Mouse (Mus musculus): ENCODE results near the gene Klhl42. TPM values are rescaled to one million over a fixed set of nuclear protein-coding genes. Genes with fewer than 3 reads are reported as not detected.

The Klhl42 gene
- polyA plus RNA-seq, 1 experiment from 2014 or later = 9.0 TPM

DNA sequence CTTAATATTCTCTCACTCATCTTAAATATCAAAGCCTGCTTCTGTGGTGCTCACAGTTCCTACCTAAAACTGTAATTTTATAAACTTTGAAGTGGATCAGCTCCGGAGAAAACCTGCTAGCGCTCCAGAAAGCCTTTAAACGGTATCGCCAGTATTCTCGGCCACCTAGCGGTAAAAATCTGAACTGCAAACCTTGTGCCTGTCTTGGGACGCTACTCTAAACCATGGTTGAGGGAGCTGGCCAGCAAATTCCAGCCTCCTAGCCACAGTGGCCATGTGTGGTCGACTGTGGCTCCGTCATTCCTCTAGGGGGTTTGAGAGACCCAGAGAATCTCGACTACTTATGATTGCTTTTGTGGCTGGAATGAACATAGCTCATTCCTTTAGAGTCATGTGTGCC, 25.4 kb downstream of the Klhl42 start:
- ATAC-seq (ENCODE audit: low FRiP score) (peak; percentile 65; the same call in 1 of the 2 replicates), DNase-seq (ENCODE audit: low spot score) (peak; percentile 93)
- Histone ChIP-seq H3K4me2 (replicated peaks; ENCODE audit: low read depth, low read length) (no peak overlapping the region), H3K27me3 (ENCODE audit: control insufficient read depth, insufficient read depth, low read length) (no peaks in the 10 kb centered on the region), H3K4me1 (replicated peaks; ENCODE audit: control insufficient read depth, insufficient read depth, low read length) (no peaks in the 10 kb centered on the region), H3K27ac (ENCODE audit: low read depth, low read length) (no peak overlapping the region), H3K36me3 (ENCODE audit: control insufficient read depth, insufficient read depth, low read length) (no peaks in the 10 kb centered on the region), H3K9ac (ENCODE audit: low read depth, low read length) (no peak overlapping the region), H3K9me3 (ENCODE audit: control insufficient read depth, low read length) (no peaks in the 10 kb centered on the region), H3K4me3 (ENCODE audit: low read depth, low read length) (no peak overlapping the region)
- 9% methylated on average over 10 of the region's 10 CpGs for WGBS

DNA sequence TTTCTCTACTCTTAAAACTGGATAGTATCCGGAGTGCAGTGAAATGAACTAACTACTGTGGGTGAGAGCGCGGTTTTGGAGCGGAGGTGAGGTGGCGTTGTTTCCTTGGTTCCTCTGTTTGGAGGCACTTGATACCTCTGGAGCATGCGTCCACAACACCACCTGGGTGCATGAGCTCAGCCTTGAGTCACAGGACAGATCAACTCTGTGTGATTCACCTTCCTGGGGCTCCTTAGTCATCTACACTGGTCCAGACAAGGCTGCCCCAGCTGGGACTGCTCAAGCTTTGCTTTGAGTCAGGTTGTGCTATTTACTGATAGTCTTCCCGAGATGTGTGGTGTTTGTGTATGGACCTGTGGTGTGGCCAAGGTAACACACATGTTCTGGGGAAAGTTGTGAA, 26.6 kb downstream of the Klhl42 start:
- H3K4me1 ChIP-seq (replicated peaks; ENCODE audit: control insufficient read depth, insufficient read depth, low read length) = no peaks in the 10 kb centered on the region
- H3K4me2 ChIP-seq (replicated peaks; ENCODE audit: low read depth, low read length) = no peak overlapping the region
- H3K27ac ChIP-seq (ENCODE audit: low read depth, low read length) = no peak overlapping the region
- H3K27me3 ChIP-seq (ENCODE audit: control insufficient read depth, insufficient read depth, low read length) = no peaks in the 10 kb centered on the region
- no peak overlapping the region for H3K9ac ChIP-seq (ENCODE audit: low read depth, low read length)
- 92% methylated on average over 7 of the region's 7 CpGs for WGBS
- H3K4me3 ChIP-seq (ENCODE audit: low read depth, low read length) = no peak overlapping the region
- ATAC-seq (ENCODE audit: low FRiP score) (no peak), DNase-seq (ENCODE audit: low spot score) (no peak)
- no peaks in the 10 kb centered on the region for H3K9me3 ChIP-seq (ENCODE audit: control insufficient read depth, low read length)
- H3K36me3 ChIP-seq (ENCODE audit: control insufficient read depth, insufficient read depth, low read length) = no peaks in the 10 kb centered on the region

- Histone ChIP-seq H3K9me3 (ENCODE audit: control insufficient read depth, low read length) (no peaks in the 10 kb centered on the region), H3K4me2 (replicated peaks; ENCODE audit: low read depth, low read length) (no peak overlapping the region), H3K27ac (ENCODE audit: low read depth, low read length) (no peak overlapping the region), H3K36me3 (ENCODE audit: control insufficient read depth, insufficient read depth, low read length) (no peaks in the 10 kb centered on the region), H3K9ac (ENCODE audit: low read depth, low read length) (no peak overlapping the region), H3K4me3 (ENCODE audit: low read depth, low read length) (no peak overlapping the region), H3K27me3 (ENCODE audit: control insufficient read depth, insufficient read depth, low read length) (no peaks in the 10 kb centered on the region), H3K4me1 (replicated peaks; ENCODE audit: control insufficient read depth, insufficient read depth, low read length) (no peaks in the 10 kb centered on the region)
- DNase-seq (ENCODE audit: low spot score) (no peak), ATAC-seq (ENCODE audit: low FRiP score) (no peak)
- 88% methylated on average over 3 of the region's 3 CpGs for WGBS
Observed at GRCm38 (mm10) chr6:147118190-147118589, 27.0 kb downstream of the Klhl42 start.

DNA sequence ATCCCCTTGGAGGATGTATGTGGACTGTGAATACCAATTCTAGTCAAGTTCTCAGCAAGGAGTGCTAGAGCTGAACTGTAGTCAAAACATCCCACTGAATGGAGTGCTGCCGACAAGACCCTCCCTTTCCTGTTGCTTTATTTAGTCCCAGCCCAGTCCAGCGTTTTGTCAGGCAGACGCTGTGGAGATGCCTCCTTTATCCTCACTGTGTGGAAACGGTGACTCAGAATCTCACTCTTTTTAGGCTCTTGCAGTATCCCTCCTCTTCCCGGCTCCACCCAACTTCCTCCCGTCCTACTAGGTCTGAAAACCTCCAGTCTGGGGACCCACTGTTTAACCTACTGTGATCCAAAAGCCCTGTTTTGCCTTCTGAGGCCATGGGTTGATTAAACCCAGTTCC, 30.1 kb downstream of the Klhl42 start:
- Histone ChIP-seq H3K9me3 (ENCODE audit: control insufficient read depth, low read length) (no peaks in the 10 kb centered on the region), H3K36me3 (ENCODE audit: control insufficient read depth, insufficient read depth, low read length) (no peaks in the 10 kb centered on the region), H3K27ac (ENCODE audit: low read depth, low read length) (no peak overlapping the region), H3K4me2 (replicated peaks; ENCODE audit: low read depth, low read length) (no peak overlapping the region), H3K4me1 (replicated peaks; ENCODE audit: control insufficient read depth, insufficient read depth, low read length) (no peaks in the 10 kb centered on the region), H3K9ac (ENCODE audit: low read depth, low read length) (no peak overlapping the region), H3K27me3 (ENCODE audit: control insufficient read depth, insufficient read depth, low read length) (no peaks in the 10 kb centered on the region), H3K4me3 (ENCODE audit: low read depth, low read length) (no peak overlapping the region)
- DNase-seq (ENCODE audit: low spot score) (no peak), ATAC-seq (ENCODE audit: low FRiP score) (no peak)
- 57% methylated on average over 6 of the region's 6 CpGs for WGBS

DNA sequence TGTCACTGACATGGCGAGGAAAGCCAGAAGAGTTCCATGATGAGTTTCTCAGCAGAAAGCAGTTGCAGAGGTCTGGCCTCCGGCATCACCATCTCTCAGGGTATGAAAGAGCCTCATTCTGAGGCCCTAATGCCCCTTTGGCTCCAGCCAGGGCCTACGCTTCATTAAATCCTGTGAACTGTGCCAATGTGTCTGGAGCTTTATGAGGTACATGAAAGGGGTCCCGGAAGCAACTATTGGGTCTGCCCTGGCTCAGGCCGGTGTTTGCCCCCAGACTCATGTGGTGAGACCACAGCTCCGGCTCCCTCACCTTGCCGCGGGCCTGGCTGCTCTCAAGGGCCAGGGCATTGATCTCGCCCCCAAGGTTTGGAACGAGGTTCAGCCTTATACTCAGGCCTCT, 36.1 kb downstream of the Klhl42 start:
- Histone ChIP-seq H3K4me3 (ENCODE audit: low read depth, low read length) (no peak overlapping the region), H3K36me3 (ENCODE audit: control insufficient read depth, insufficient read depth, low read length) (no peaks in the 10 kb centered on the region), H3K4me1 (replicated peaks; ENCODE audit: control insufficient read depth, insufficient read depth, low read length) (no peaks in the 10 kb centered on the region), H3K4me2 (replicated peaks; ENCODE audit: low read depth, low read length) (no peak overlapping the region), H3K27me3 (ENCODE audit: control insufficient read depth, insufficient read depth, low read length) (no peaks in the 10 kb centered on the region), H3K9ac (ENCODE audit: low read depth, low read length) (no peak overlapping the region), H3K9me3 (ENCODE audit: control insufficient read depth, low read length) (no peaks in the 10 kb centered on the region), H3K27ac (ENCODE audit: low read depth, low read length) (no peak overlapping the region)
- DNase-seq (ENCODE audit: low spot score) = no peak
- no peak for ATAC-seq (ENCODE audit: low FRiP score)
- WGBS = 93% methylated on average over 10 of the region's 10 CpGs

- Histone ChIP-seq H3K4me3 (ENCODE audit: low read depth, low read length) (no peak overlapping the region), H3K9me3 (ENCODE audit: control insufficient read depth, low read length) (no peaks in the 10 kb centered on the region), H3K4me1 (replicated peaks; ENCODE audit: control insufficient read depth, insufficient read depth, low read length) (no peaks in the 10 kb centered on the region), H3K27ac (ENCODE audit: low read depth, low read length) (no peak overlapping the region), H3K9ac (ENCODE audit: low read depth, low read length) (no peak overlapping the region), H3K36me3 (ENCODE audit: control insufficient read depth, insufficient read depth, low read length) (no peaks in the 10 kb centered on the region), H3K4me2 (replicated peaks; ENCODE audit: low read depth, low read length) (no peak overlapping the region), H3K27me3 (ENCODE audit: control insufficient read depth, insufficient read depth, low read length) (no peaks in the 10 kb centered on the region)
- ATAC-seq (ENCODE audit: low FRiP score) = no peak
- WGBS = 86% methylated on average over 3 of the region's 3 CpGs
- DNase-seq (ENCODE audit: low spot score) = no peak
Observed at GRCm38 (mm10) chr6:147138260-147138659, 47.1 kb downstream of the Klhl42 start.

GRCm38 (mm10) chr6:147140600-147141154, 49.5 kb downstream of the Klhl42 start:
- no peak for ATAC-seq (ENCODE audit: low FRiP score)
- Histone ChIP-seq H3K4me1 (replicated peaks; ENCODE audit: control insufficient read depth, insufficient read depth, low read length) (no peaks in the 10 kb centered on the region; the same call in 1 of the 2 replicates), H3K4me3 (ENCODE audit: low read depth, low read length) (no peak overlapping the region), H3K36me3 (ENCODE audit: control insufficient read depth, insufficient read depth, low read length) (no peaks in the 10 kb centered on the region), H3K9me3 (ENCODE audit: control insufficient read depth, low read length) (no peaks in the 10 kb centered on the region), H3K27me3 (ENCODE audit: control insufficient read depth, insufficient read depth, low read length) (no peaks in the 10 kb centered on the region), H3K9ac (ENCODE audit: low read depth, low read length) (no peak overlapping the region), H3K4me2 (replicated peaks; ENCODE audit: low read depth, low read length) (no peak overlapping the region), H3K27ac (ENCODE audit: low read depth, low read length) (no peak overlapping the region)
- no peak for DNase-seq (ENCODE audit: low spot score)
- 95% methylated on average over 7 of the region's 7 CpGs for WGBS

DNA sequence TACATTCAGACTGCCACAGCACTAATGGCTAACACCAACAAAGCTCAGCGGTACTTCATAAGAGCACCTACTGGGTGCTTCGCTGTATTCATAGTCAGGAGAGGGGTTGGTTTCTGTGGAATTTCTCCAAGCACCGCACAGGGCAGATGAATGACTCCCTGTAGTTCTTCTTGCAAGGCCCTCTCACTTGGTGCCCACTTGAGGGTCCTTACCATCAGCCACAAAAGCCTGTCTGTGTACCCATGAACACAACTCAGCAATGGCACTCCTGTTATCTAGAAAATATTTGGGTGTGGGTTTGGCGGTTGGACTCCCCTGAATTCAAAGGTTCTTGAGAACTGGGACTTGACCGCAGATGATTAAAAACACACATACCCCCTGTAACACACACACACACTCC, 53.5 kb downstream of the Klhl42 start:
- no peak for ATAC-seq (ENCODE audit: low FRiP score)
- no peak overlapping the region for H3K9ac ChIP-seq (ENCODE audit: low read depth, low read length)
- H3K4me2 ChIP-seq (replicated peaks; ENCODE audit: low read depth, low read length) = no peak overlapping the region
- H3K27ac ChIP-seq (ENCODE audit: low read depth, low read length) = no peak overlapping the region
- 88% methylated on average over 5 of the region's 5 CpGs for WGBS
- H3K4me1 ChIP-seq (replicated peaks; ENCODE audit: control insufficient read depth, insufficient read depth, low read length) = no peaks in the 10 kb centered on the region; the same call in 1 of the 2 replicates
- no peaks in the 10 kb centered on the region for H3K36me3 ChIP-seq (ENCODE audit: control insufficient read depth, insufficient read depth, low read length)
- no peak overlapping the region for H3K4me3 ChIP-seq (ENCODE audit: low read depth, low read length)
- H3K9me3 ChIP-seq (ENCODE audit: control insufficient read depth, low read length) = no peaks in the 10 kb centered on the region
- no peaks in the 10 kb centered on the region for H3K27me3 ChIP-seq (ENCODE audit: control insufficient read depth, insufficient read depth, low read length)
- DNase-seq (ENCODE audit: low spot score) = no peak

DNA sequence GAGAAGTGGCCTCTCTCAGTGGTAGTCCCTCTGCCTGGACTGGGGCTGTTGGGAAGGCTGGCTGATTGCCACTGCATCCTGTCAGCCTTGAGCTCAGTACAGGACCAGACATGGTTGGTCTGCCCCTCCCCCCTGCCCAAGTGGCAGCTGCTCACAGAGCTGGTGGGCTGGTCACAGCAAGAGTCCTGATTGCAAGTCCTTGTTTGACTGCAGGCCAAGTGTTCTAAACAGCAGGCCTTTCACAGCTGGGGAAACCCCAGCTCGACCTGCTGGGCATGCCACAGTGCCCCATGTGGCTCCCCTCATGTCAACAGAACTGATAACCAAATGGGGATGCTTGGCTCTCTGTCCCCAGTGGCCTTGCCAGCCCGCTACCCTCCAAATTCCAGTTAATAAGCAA, 54.1 kb downstream of the Klhl42 start:
- Histone ChIP-seq H3K27ac (ENCODE audit: low read depth, low read length) (no peak overlapping the region), H3K9ac (ENCODE audit: low read depth, low read length) (no peak overlapping the region), H3K27me3 (ENCODE audit: control insufficient read depth, insufficient read depth, low read length) (no peaks in the 10 kb centered on the region), H3K9me3 (ENCODE audit: control insufficient read depth, low read length) (no peaks in the 10 kb centered on the region), H3K36me3 (ENCODE audit: control insufficient read depth, insufficient read depth, low read length) (no peaks in the 10 kb centered on the region), H3K4me1 (replicated peaks; ENCODE audit: control insufficient read depth, insufficient read depth, low read length) (no peaks in the 10 kb centered on the region; the same call in 1 of the 2 replicates), H3K4me2 (replicated peaks; ENCODE audit: low read depth, low read length) (no peak overlapping the region), H3K4me3 (ENCODE audit: low read depth, low read length) (no peak overlapping the region)
- 21% methylated on average over 2 of the region's 2 CpGs for WGBS
- DNase-seq (ENCODE audit: low spot score) (peak; percentile 49), ATAC-seq (ENCODE audit: low FRiP score) (peak; percentile 85)
